Mouse (Mus musculus) heart, embryonic 11.5 days (tissue): ENCODE measurements around the gene Lrp3. TPM values are rescaled to one million over a fixed set of nuclear protein-coding genes. Genes with fewer than 3 reads are reported as not detected.

Experiments
- ATAC-seq: fragments of 200-750 bp; cut with Nextera tagmentation; replicated peaks from 2 replicates; pipeline ENCODE4 v1.8.0; 2017; ENCODE audit warnings: moderate library complexity; ENCODE audit not compliant: insufficient number of reproducible peaks, low FRiP score, low TSS enrichment
- H3K27ac ChIP-seq: fragments of 300-500 bp; sonication (generic); 2 replicates; pipeline ENCODE4 v1.5.1; 2014; ENCODE audit warnings: mild to moderate bottlenecking, low read depth, low read length
- H3K27me3 ChIP-seq: fragments of 300-500 bp; sonication (generic); 2 replicates; pipeline ENCODE4 v1.6.1; 2014; ENCODE audit warnings: mild to moderate bottlenecking, low read length, mixed read lengths; ENCODE audit not compliant: control insufficient read depth, insufficient read depth
- H3K36me3 ChIP-seq: fragments of 300-500 bp; sonication (generic); 2 replicates; pipeline ENCODE4 v1.6.1; 2014; ENCODE audit warnings: mild to moderate bottlenecking, low read length, moderate library complexity, mixed read lengths; ENCODE audit not compliant: control insufficient read depth, insufficient read depth
- H3K4me1 ChIP-seq: fragments of 300-500 bp; sonication (generic); 2 replicates; pipeline ENCODE4 v1.6.1; 2014; ENCODE audit warnings: low read length; ENCODE audit not compliant: control insufficient read depth, insufficient read depth
- H3K4me2 ChIP-seq: fragments of 300-500 bp; sonication (generic); 2 replicates; pipeline ENCODE4 v1.6.1; 2014; ENCODE audit warnings: mild to moderate bottlenecking, moderate library complexity
- H3K4me3 ChIP-seq: fragments of 300-500 bp; sonication (generic); 2 replicates; pipeline ENCODE4 v1.5.1; 2014; ENCODE audit warnings: low read depth, low read length
- H3K9ac ChIP-seq: fragments of 300-500 bp; sonication (generic); 2 replicates; pipeline ENCODE4 v1.6.1; 2014; ENCODE audit warnings: mild to moderate bottlenecking, low read depth, low read length, moderate library complexity
- H3K9me3 ChIP-seq: fragments of 300-500 bp; sonication (generic); replicated peaks from 2 replicates; pipeline ENCODE4 v1.6.1; 2016; ENCODE audit warnings: low read length; ENCODE audit not compliant: control insufficient read depth
- WGBS: fragments of 180-500 bp; shearing (Covaris S2); extraction: QIAGEN DNeasy Blood & Tissue Kit; methylation state at CpG from one replicate; pipeline ENCODE4 v1.1.7; 2014; ENCODE audit not compliant: insufficient replicate concordance; 5-methylcytosine and 5-hydroxymethylcytosine counted together
- polyA plus RNA-seq: library from polyadenylated mRNA; unstranded; fragments of >200 nt; fragmentation: Nextera tagmentation; extraction: Ambion mirVana; gene quantifications from 2 replicates; pipeline ENCODE4 v1.2.1, GENCODE M21; 2014

Lrp3 gene
- polyA plus RNA-seq, 1 experiment from 2014 or later: 2.2 TPM

GRCm38 (mm10) chr7:35176412-35177381 is 38.6 kb downstream of the Lrp3 start:
- no peaks in the 10 kb centered on the region for H3K9me3 ChIP-seq
- no peak overlapping the region for H3K27ac ChIP-seq
- H3K4me2 ChIP-seq: no peak overlapping the region
- no peak overlapping the region for H3K9ac ChIP-seq
- H3K36me3 ChIP-seq: no peaks in the 10 kb centered on the region
- peaks cover 16% of the 10 kb centered on the region for H3K27me3 ChIP-seq
- ATAC-seq: no peak
- no peak overlapping the region for H3K4me3 ChIP-seq
- no peaks in the 10 kb centered on the region for H3K4me1 ChIP-seq
- WGBS: 43% methylated on average over 17 of the region's 18 CpGs

DNA sequence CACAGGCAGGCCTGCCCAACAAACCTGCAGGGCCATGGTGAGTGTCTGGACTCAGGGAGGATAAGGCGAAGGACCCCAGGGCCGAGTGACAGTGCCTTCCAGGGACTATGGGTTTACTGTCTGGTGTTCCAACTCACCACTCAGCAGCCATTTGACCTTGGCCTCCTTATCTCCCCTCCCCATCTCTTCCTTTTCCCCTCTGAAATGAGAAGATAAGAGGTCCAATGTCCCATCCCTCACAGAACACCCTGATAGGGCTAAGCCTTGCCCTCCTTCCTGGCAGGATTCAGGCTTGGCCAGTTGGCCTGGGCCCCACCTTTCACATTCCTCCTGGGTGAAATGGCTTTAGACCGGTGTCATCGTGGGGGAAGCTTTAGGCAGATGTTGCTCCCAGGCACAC is 39.8 kb downstream of the Lrp3 start:
- WGBS: 62% methylated on average over 4 of the region's 4 CpGs
- H3K27me3 ChIP-seq: peaks cover 25% of the 10 kb centered on the region
- no peak for ATAC-seq
- H3K9me3 ChIP-seq: no peaks in the 10 kb centered on the region
- H3K4me2 ChIP-seq: no peak overlapping the region
- no peak overlapping the region for H3K9ac ChIP-seq
- H3K4me1 ChIP-seq: no peaks in the 10 kb centered on the region
- H3K27ac ChIP-seq: no peak overlapping the region
- H3K4me3 ChIP-seq: no peak overlapping the region
- no peaks in the 10 kb centered on the region for H3K36me3 ChIP-seq

- Histone ChIP-seq H3K4me1 (no peaks in the 10 kb centered on the region), H3K9ac (no peak overlapping the region), H3K36me3 (no peaks in the 10 kb centered on the region), H3K9me3 (no peaks in the 10 kb centered on the region), H3K4me2 (no peak overlapping the region), H3K27ac (no peak overlapping the region), H3K4me3 (no peak overlapping the region), H3K27me3 (peaks cover 28% of the 10 kb centered on the region)
- no peak for ATAC-seq
- 64% methylated on average over 4 of the region's 4 CpGs for WGBS
Observed at GRCm38 (mm10) chr7:35172519-35172918, 42.8 kb downstream of the Lrp3 start.

DNA sequence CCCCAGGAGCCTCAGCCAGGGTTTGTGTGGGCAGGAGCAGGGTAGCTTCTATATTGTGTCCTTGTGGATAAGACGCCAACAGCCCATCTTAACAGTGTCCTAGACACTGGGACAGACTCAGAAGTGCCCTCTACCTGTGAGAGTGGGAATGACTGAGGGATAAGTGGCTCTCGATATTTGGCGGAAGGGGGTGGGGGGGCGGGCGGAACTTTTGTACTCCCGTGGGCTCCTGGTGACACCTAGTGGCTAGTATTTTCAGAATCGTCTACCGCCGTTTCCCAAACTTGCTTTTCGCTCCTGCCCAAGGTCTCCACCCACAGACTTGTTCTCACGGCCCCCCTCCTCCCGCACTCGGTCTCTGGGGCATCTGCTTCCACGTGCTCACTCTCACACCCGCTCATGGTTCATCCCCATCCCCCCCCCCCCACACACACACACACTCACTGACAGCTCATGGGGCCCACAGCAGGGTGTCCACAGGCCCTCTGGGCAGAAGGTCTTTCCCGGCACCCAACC is 43.4 kb downstream of the Lrp3 start:
- 0 out of 2 replicates have a peak, but pooled peaks have one; percentile 51 for ATAC-seq
- Histone ChIP-seq H3K9ac (no peak overlapping the region), H3K4me3 (no peak overlapping the region), H3K4me2 (peak overlapping the region; percentile 50), H3K9me3 (no peaks in the 10 kb centered on the region), H3K27ac (no peak overlapping the region), H3K4me1 (no peaks in the 10 kb centered on the region), H3K36me3 (no peaks in the 10 kb centered on the region), H3K27me3 (peaks cover 28% of the 10 kb centered on the region)
- WGBS: 4% methylated on average over 16 of the region's 16 CpGs

GRCm38 (mm10) chr7:35169341-35169740 is 46.0 kb downstream of the Lrp3 start:
- Histone ChIP-seq H3K4me1 (no peaks in the 10 kb centered on the region), H3K27me3 (peaks cover 26% of the 10 kb centered on the region), H3K4me3 (no peak overlapping the region), H3K9me3 (no peaks in the 10 kb centered on the region), H3K36me3 (no peaks in the 10 kb centered on the region), H3K4me2 (no peak overlapping the region), H3K27ac (no peak overlapping the region), H3K9ac (no peak overlapping the region)
- no peak for ATAC-seq
- WGBS: 15% methylated on average over 6 of the region's 6 CpGs

DNA sequence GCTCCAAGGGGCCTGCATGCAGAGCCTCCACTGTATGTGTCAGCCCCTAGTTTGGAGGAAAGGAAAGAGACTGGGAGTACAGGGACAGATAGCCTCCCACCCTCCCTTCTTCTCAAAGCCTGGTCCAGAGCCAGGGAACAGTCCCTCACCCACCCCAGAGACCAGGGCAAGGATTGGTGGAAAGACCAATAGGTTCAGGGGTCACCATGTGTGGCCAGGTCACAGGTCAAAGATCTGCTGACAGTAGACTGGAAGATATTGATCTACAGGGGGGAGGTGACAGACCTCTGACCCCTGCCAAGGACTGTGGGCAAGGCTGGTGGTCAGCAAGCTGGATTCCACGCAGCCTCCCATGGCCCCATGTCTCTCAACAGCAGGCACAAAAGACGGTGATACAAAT is 47.4 kb downstream of the Lrp3 start:
- Histone ChIP-seq H3K4me3 (no peak overlapping the region), H3K4me2 (no peak overlapping the region), H3K27ac (no peak overlapping the region), H3K36me3 (no peaks in the 10 kb centered on the region), H3K9ac (no peak overlapping the region), H3K27me3 (peaks cover 19% of the 10 kb centered on the region), H3K9me3 (no peaks in the 10 kb centered on the region), H3K4me1 (no peaks in the 10 kb centered on the region)
- ATAC-seq: 0 out of 2 replicates have a peak, but pooled peaks have one; percentile 31
- 74% methylated on average over 2 of the region's 2 CpGs for WGBS

DNA sequence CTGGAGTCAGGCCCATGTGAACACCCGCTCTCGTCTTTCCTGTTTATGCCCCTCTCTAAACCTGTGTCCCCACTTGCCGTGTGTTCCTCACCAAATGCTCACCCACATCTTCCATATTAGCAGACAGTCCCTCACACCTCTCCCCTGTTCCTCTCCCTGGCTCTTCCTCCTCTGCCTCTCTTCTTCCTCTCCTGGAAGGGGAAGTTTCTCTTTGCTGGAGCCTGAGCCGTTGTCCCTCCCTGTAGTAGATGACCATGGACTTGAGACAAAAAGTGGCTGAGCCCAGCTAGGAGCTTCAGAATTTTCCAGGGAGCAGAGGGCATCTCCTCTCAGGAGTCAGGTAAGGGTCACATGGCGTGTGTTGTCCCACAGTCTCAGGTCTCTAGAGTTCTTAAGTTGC is 48.3 kb downstream of the Lrp3 start:
- 69% methylated on average over 5 of the region's 5 CpGs for WGBS
- no peaks in the 10 kb centered on the region for H3K9me3 ChIP-seq
- ATAC-seq: no peak
- no peak overlapping the region for H3K4me3 ChIP-seq
- H3K4me1 ChIP-seq: no peaks in the 10 kb centered on the region
- H3K4me2 ChIP-seq: no peak overlapping the region
- peaks cover 12% of the 10 kb centered on the region for H3K27me3 ChIP-seq
- H3K36me3 ChIP-seq: no peaks in the 10 kb centered on the region
- no peak overlapping the region for H3K9ac ChIP-seq
- H3K27ac ChIP-seq: no peak overlapping the region

DNA sequence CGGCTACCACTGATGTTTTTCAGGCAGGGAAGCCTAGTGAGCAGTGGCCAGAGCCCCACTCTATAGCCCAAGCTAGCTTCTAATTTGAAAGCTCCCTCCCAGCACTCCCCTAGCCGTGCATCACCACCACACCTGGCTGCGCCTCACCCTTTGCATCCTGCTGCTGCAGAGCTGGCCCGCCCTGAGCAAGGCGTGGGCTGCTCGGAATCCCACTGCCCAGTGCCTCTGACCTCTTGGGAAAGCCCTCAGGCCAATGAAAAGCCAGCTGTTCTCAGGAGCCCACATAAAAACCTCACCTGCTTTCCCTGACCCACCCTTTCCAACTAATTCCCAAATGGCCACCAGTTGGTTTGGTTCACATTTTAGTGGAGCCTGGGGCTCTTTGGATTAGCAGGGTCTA is 51.2 kb downstream of the Lrp3 start:
- Histone ChIP-seq H3K4me3 (no peak overlapping the region), H3K4me1 (no peaks in the 10 kb centered on the region), H3K27me3 (0 out of 2 replicates have a peak, but pooled peaks cover 2% of the 10 kb centered on the region), H3K27ac (no peak overlapping the region), H3K4me2 (no peak overlapping the region), H3K9ac (no peak overlapping the region), H3K9me3 (no peaks in the 10 kb centered on the region), H3K36me3 (no peaks in the 10 kb centered on the region)
- ATAC-seq: no peak
- WGBS: 81% methylated on average over 6 of the region's 6 CpGs
